In the genomic region with DNA sequence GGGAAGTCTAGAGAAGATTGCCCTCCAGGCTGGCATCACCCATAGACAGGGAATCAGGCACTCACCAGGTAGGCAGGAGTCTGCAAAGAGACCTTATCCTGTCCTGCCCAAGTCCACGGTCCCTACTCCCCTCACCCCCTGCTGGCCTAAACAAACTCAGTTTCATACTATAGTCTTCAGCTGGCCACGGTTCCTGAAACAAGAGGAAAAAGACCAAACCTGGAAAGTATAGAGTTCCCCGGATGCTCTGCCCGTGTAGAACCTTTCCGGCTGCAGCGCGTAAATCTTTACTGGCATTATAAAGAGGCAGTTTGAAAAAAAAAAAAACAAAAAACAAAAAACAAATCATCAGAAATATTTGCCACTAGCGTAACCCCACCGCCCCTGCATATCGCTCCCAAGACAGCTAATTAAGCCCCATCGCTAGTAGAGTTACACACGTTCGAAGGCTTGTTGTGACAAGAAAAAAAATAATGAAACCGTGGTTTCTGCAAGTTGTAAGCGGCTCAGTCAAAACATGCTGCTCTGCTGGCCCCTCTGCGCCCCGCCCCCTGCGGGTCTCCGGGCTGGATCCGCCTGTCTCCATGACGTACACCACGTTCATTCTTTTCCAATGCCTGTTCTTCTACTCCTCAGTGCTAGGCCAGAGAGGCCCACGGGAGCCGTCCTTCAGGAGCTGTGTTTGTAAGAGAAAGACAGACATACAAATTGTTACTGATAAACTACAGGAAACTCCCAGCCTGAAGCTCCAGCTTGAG, we compare ENCODE assay signal across 8 mouse cellular contexts. TPM values are rescaled to one million over a fixed set of nuclear protein-coding genes. Genes with fewer than 3 reads are reported as not detected.
DNase-seq lines count a peak whose midpoint lies in the region; ATAC-seq lines count a peak whose summit lies in the region.

No protein-coding gene starts in this region.

- H3K27me3 ChIP-seq in liver, embryonic 12.5 days (replicated peaks), result peaks cover 27% of the 10 kb centered on the region

- H3K4me1 ChIP-seq in liver, embryonic 12.5 days, result peaks cover 15% of the 10 kb centered on the region

- H3K4me3 ChIP-seq in liver, embryonic 12.5 days, result no peak overlapping the region

- H3K9me3 ChIP-seq in liver, embryonic 12.5 days (replicated peaks), result no peaks in the 10 kb centered on the region

- peak; percentile 28 for DNase-seq in cerebellum, adult 11-12 months
- DNase-seq in cerebellum, adult 18-20 months, result no peak
- DNase-seq in urinary bladder, postnatal 14 days (ENCODE audit: low spot score), result peak; percentile 45
- DNase-seq in urinary bladder, postnatal 25 days (ENCODE audit: low spot score), result no peak
- DNase-seq in layer of hippocampus, adult 8-10 months (ENCODE audit: low spot score in 2 of 2), result no peak
- DNase-seq in gastrocnemius, adult 18-20 months (ENCODE audit: low spot score), result no peak
- no peak for DNase-seq in urinary bladder, adult 18-20 months (ENCODE audit: low spot score in 2 of 2)

- H3K36me3 ChIP-seq in liver, embryonic 12.5 days, result no peaks in the 10 kb centered on the region

- H3K9ac ChIP-seq in liver, embryonic 12.5 days, result no peak overlapping the region

- H3K4me2 ChIP-seq in liver, embryonic 12.5 days, result peak overlapping the region; percentile 14

- H3K27ac ChIP-seq in liver, embryonic 12.5 days, result no peak overlapping the region

- ATAC-seq in liver, embryonic 12.5 days, result no peak

- WGBS in liver, embryonic 12.5 days (ENCODE audit: insufficient replicate concordance), result 36% methylated on average over 24 of the region's 24 CpGs

RNA-seq across cellular contexts. Expression of gene Bsn, which starts 6.9 kb away (rescaled TPM):
- 2.8 and 3.0 TPM in 2 replicates for polyA plus RNA-seq in liver, embryonic 12.5 days (2016; fragmentation: Nextera tagmentation; extraction: Ambion mirVana)
- 100 to 1,000 TPM; 192 to 224 (median 203) TPM for total RNA-seq in layer of hippocampus, adult 8-10 months (2022)
- total RNA-seq in gastrocnemius, adult 18-20 months (2021), result under 1 TPM; 0.02 TPM

Comparison
In these comparisons a context has a peak if more than half of its experiments do, and no peak if none do; other contexts are left out.
1. DNase-seq: peak in cerebellum, adult 11-12 months (single experiment) and urinary bladder, postnatal 14 days (single experiment); none in cerebellum, adult 18-20 months (0 of 2), urinary bladder, postnatal 25 days (single experiment), layer of hippocampus, adult 8-10 months (0 of 2), gastrocnemius, adult 18-20 months (single experiment) and urinary bladder, adult 18-20 months (0 of 2).
2. RNA of gene Bsn, which starts 6.9 kb away (total RNA-seq): 192 to 224 TPM in layer of hippocampus, adult 8-10 months; 0.02 TPM in gastrocnemius, adult 18-20 months; every median in the first group is over 100 times any median in the second.